Mouse (Mus musculus): ENCODE results near the gene Ptges3l.
"Not testable (repeated sequence)": the region's sequence is repeated elsewhere in the genome, so short reads cannot be mapped to it uniquely, and the experiment has no call there.

Gene Ptges3l

GRCm38 (mm10) chr11:101424925-101425813 is at the start of gene Ptges3l, which contains the start of gene Rundc1:
Ptges3l (minus strand) TSS chr11:101425333.
Rundc1 (plus strand) TSS chr11:101425085.
- DNase-seq: peak; percentile 95

GRCm38 (mm10) chr11:101474298-101474697 is 49.2 kb upstream of the Ptges3l start:
- DNase-seq: no peak

GRCm38 (mm10) chr11:101473686-101474085 is 48.6 kb upstream of the Ptges3l start:
- not testable (repeated sequence) for DNase-seq

- DNase-seq: no peak
Observed at GRCm38 (mm10) chr11:101472336-101472735, 47.2 kb upstream of the Ptges3l start.

- DNase-seq: no peak
Observed at GRCm38 (mm10) chr11:101471926-101472325, 46.8 kb upstream of the Ptges3l start.

- DNase-seq: no peak
Observed at GRCm38 (mm10) chr11:101470206-101470605, 45.1 kb upstream of the Ptges3l start.

- DNase-seq: no peak
Observed at GRCm38 (mm10) chr11:101469155-101469554, 44.0 kb upstream of the Ptges3l start.

GRCm38 (mm10) chr11:101468731-101469130 is 43.6 kb upstream of the Ptges3l start:
- DNase-seq: no peak

GRCm38 (mm10) chr11:101468263-101468688 is 43.1 kb upstream of the Ptges3l start:
- DNase-seq: no peak

- DNase-seq: peak; percentile 62
Observed at GRCm38 (mm10) chr11:101467477-101468262, 42.5 kb upstream of the Ptges3l start.

GRCm38 (mm10) chr11:101466552-101466950 is 41.4 kb upstream of the Ptges3l start:
- not testable (repeated sequence) for DNase-seq

- DNase-seq: no peak
Observed at GRCm38 (mm10) chr11:101465869-101466551, 40.9 kb upstream of the Ptges3l start, which contains the start of gene Vat1. Vat1 (minus strand) TSS chr11:101466230.

- DNase-seq: no peak
Observed at GRCm38 (mm10) chr11:101465101-101465868, 40.2 kb upstream of the Ptges3l start.

- no peak for DNase-seq
Observed at GRCm38 (mm10) chr11:101464211-101465100, 39.3 kb upstream of the Ptges3l start, which contains the start of gene Rnd2. Rnd2 (plus strand) TSS chr11:101464999.

GRCm38 (mm10) chr11:101462583-101463440 is 37.7 kb upstream of the Ptges3l start:
- DNase-seq: no peak

GRCm38 (mm10) chr11:101462141-101462540 is 37.0 kb upstream of the Ptges3l start:
- no peak for DNase-seq

- DNase-seq: no peak
Observed at GRCm38 (mm10) chr11:101460321-101460720, 35.2 kb upstream of the Ptges3l start.

- no peak for DNase-seq
Observed at GRCm38 (mm10) chr11:101459716-101460115, 34.6 kb upstream of the Ptges3l start.

- DNase-seq: no peak
Observed at GRCm38 (mm10) chr11:101458217-101458616, 33.1 kb upstream of the Ptges3l start.

GRCm38 (mm10) chr11:101457631-101458030 is 32.5 kb upstream of the Ptges3l start:
- no peak for DNase-seq
